Mouse (Mus musculus) hindbrain, embryonic 12.5 days (tissue): Measurements from ENCODE around the gene Tmem52b. TPM values are rescaled to one million over a fixed set of nuclear protein-coding genes. Genes with fewer than 3 reads are reported as not detected.

Experiments
- ATAC-seq: fragments of 200-750 bp; cut with Nextera tagmentation; 2 replicates; pipeline ENCODE4 v1.8.0; 2017; ENCODE audit warnings: moderate TSS enrichment; ENCODE audit not compliant: low FRiP score
- H3K27ac ChIP-seq: fragments of 300-500 bp; sonication (generic); 2 replicates; pipeline ENCODE4 v1.5.1; 2016; ENCODE audit warnings: mild to moderate bottlenecking
- H3K27me3 ChIP-seq: fragments of 300-500 bp; sonication (generic); 2 replicates; pipeline ENCODE4 v1.6.1; 2016; ENCODE audit warnings: mild to moderate bottlenecking
- H3K36me3 ChIP-seq: fragments of 300-500 bp; sonication (generic); 2 replicates; pipeline ENCODE4 v1.6.1; 2016; ENCODE audit warnings: mild to moderate bottlenecking
- H3K4me1 ChIP-seq: fragments of 300-500 bp; sonication (generic); 2 replicates; pipeline ENCODE4 v1.6.1; 2016
- H3K4me2 ChIP-seq: fragments of 300-500 bp; sonication (generic); replicated peaks from 2 replicates; pipeline ENCODE4 v1.6.1; 2016; ENCODE audit warnings: mild to moderate bottlenecking
- H3K4me3 ChIP-seq: fragments of 300-500 bp; sonication (generic); 2 replicates; pipeline ENCODE4 v1.5.1; 2016; ENCODE audit warnings: mild to moderate bottlenecking
- H3K9ac ChIP-seq: fragments of 300-500 bp; sonication (generic); 2 replicates; pipeline ENCODE4 v1.6.1; 2016; ENCODE audit warnings: mild to moderate bottlenecking, moderate library complexity
- H3K9me3 ChIP-seq: fragments of 300-500 bp; sonication (generic); replicated peaks from 2 replicates; pipeline ENCODE4 v1.6.1; 2016; ENCODE audit warnings: mild to moderate bottlenecking
- WGBS: fragments of 180-500 bp; shearing (Covaris S2); methylation state at CpG from one replicate; pipeline ENCODE4 v1.1.7; 2016; 5-methylcytosine and 5-hydroxymethylcytosine counted together
- polyA plus RNA-seq: library from polyadenylated mRNA; unstranded; fragments of >200 nt; fragmentation: Nextera tagmentation; extraction: Ambion mirVana; gene quantifications from 2 replicates; pipeline ENCODE4 v1.2.1, GENCODE M21; 2016

Tmem52b gene
- polyA plus RNA-seq, 1 experiment from 2014 or later = not detected

DNA sequence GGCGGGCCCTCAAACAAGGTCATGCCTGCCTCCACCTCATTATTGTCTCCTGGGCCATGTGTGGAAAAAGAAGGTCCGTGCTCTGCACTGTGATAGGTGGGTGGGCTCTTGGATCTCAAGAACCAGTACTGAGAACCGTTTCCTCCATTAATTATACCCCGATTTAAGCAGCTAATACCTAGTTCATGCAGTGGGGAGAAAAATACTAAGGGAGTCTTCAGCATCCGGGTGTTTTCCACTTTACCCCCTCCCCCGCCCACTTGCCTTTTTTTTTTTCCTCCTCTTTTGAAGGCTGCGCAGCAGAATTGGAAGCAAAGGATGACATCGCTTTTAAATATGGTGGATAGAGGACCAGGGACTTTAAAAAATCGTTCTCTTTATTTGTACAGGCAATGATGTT, 21.7 kb downstream of the Tmem52b start:
- Histone ChIP-seq H3K9me3 (no peaks in the 10 kb centered on the region), H3K36me3 (peaks cover 15% of the 10 kb centered on the region), H3K27me3 (no peaks in the 10 kb centered on the region), H3K4me2 (peak overlapping the region; percentile 67), H3K9ac (peak overlapping the region; percentile 75), H3K4me3 (peak overlapping the region; percentile 82), H3K27ac (peak overlapping the region; percentile 83; the same call in 1 of the 2 replicates), H3K4me1 (peaks cover 15% of the 10 kb centered on the region)
- ATAC-seq = peak; percentile 33
- WGBS = 20% methylated on average over 9 of the region's 9 CpGs

DNA sequence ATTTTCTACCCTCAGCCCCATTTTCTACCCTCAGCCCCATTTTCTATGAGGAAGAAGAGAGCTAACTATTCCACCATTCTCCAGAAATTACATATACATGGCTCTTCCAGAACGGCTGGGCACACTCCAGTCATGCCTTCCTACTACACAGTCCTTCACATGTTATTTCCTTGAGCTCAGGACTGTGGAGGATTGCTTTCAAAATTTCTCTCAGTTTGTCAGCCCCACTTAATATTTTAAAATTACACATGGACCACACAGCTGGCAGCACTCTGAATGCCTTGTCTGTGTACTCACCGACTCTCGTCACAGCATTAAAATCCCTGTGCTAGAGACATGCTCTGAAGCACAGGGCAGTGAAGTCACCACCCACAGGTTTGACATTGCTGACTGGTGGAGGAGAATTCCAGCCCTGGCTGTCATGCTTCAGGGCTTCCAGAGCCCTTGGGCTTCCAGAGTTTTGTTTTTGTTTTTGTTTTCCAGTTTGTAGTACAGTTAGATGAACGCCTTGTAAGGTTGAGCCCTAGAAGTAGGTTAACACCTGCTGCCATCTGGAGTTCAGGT, 22.4 kb downstream of the Tmem52b start:
- WGBS = 58% methylated on average over 4 of the region's 4 CpGs
- peaks cover 22% of the 10 kb centered on the region for H3K36me3 ChIP-seq
- ATAC-seq = peak; percentile 14; the same call in 1 of the 2 replicates
- no peaks in the 10 kb centered on the region for H3K27me3 ChIP-seq
- peaks cover 15% of the 10 kb centered on the region for H3K4me1 ChIP-seq
- H3K4me2 ChIP-seq = peak overlapping the region; percentile 67
- H3K9me3 ChIP-seq = no peaks in the 10 kb centered on the region
- peak overlapping the region; percentile 75 for H3K9ac ChIP-seq
- no peak overlapping the region for H3K27ac ChIP-seq
- H3K4me3 ChIP-seq = peak overlapping the region; percentile 82

- Histone ChIP-seq H3K27me3 (no peaks in the 10 kb centered on the region), H3K36me3 (peaks cover 31% of the 10 kb centered on the region), H3K4me3 (peak overlapping the region; percentile 82; the same call in 1 of the 2 replicates), H3K9me3 (no peaks in the 10 kb centered on the region), H3K27ac (no peak overlapping the region), H3K4me2 (peak overlapping the region; percentile 67), H3K9ac (no peak overlapping the region), H3K4me1 (peaks cover 15% of the 10 kb centered on the region)
- ATAC-seq = no peak
- WGBS = 86% methylated on average over 4 of the region's 4 CpGs
Observed at GRCm38 (mm10) chr6:129535723-129536122, 23.4 kb downstream of the Tmem52b start.

- Histone ChIP-seq H3K9ac (no peak overlapping the region), H3K4me2 (no peak overlapping the region), H3K4me1 (peaks cover 23% of the 10 kb centered on the region), H3K9me3 (no peaks in the 10 kb centered on the region), H3K27ac (no peak overlapping the region), H3K36me3 (peaks cover 44% of the 10 kb centered on the region), H3K27me3 (no peaks in the 10 kb centered on the region), H3K4me3 (no peak overlapping the region)
- ATAC-seq = no peak
- 90% methylated on average over 6 of the region's 6 CpGs for WGBS
Observed at GRCm38 (mm10) chr6:129538555-129538954, 26.2 kb downstream of the Tmem52b start.

DNA sequence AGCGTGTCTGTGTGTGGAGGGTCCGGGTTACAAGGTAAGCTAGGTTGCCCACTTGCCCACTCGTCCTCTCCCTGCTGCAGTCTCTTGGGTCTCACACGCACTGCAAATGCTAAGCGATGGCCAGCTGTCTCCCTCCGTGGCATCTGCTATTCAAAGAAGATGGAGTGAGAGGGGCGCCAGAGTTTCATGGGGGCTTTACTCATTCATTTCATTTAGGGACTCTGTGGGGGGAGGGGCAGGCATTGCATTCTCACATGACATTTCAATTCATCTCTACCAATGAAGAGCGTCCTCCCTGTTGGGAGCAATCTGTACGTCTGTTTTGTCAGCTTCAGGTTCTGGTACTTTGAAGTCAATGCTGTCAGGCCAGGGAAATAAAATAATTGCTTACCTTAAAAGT, 29.6 kb downstream of the Tmem52b start:
- no peak overlapping the region for H3K4me3 ChIP-seq
- H3K4me2 ChIP-seq = no peak overlapping the region
- 45% methylated on average over 9 of the region's 9 CpGs for whole genome bisulfite sequencing
- no peak overlapping the region for H3K27ac ChIP-seq
- no peak overlapping the region for H3K9ac ChIP-seq
- peaks cover 44% of the 10 kb centered on the region for H3K36me3 ChIP-seq
- no peak for ATAC-seq
- H3K9me3 ChIP-seq = no peaks in the 10 kb centered on the region
- peaks cover 13% of the 10 kb centered on the region for H3K4me1 ChIP-seq
- H3K27me3 ChIP-seq = no peaks in the 10 kb centered on the region

DNA sequence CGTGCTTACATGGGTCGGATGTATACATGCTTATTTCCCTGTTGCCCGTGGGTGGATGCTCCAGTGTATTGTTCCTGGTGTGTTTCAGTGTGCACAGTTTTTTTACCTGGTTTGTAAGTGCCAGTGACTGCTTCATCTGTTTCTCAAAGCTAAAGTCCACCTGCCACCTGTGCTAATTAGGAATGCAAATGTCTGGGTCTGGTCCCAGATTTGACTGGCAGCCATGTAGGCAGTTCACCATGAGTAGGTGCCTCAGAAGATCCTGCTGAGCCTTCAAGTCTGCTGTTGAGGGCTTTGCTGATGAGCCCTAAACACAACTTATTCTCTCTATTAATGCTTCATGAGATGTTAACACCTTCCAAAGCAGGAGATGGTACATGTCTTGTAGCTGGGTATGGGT, 30.2 kb downstream of the Tmem52b start:
- no peak overlapping the region for H3K4me2 ChIP-seq
- peaks cover 13% of the 10 kb centered on the region for H3K4me1 ChIP-seq
- no peak overlapping the region for H3K9ac ChIP-seq
- peaks cover 44% of the 10 kb centered on the region for H3K36me3 ChIP-seq
- H3K4me3 ChIP-seq = no peak overlapping the region
- no peaks in the 10 kb centered on the region for H3K27me3 ChIP-seq
- H3K27ac ChIP-seq = no peak overlapping the region
- no peaks in the 10 kb centered on the region for H3K9me3 ChIP-seq
- WGBS = 86% methylated on average over 3 of the region's 3 CpGs
- ATAC-seq = no peak

DNA sequence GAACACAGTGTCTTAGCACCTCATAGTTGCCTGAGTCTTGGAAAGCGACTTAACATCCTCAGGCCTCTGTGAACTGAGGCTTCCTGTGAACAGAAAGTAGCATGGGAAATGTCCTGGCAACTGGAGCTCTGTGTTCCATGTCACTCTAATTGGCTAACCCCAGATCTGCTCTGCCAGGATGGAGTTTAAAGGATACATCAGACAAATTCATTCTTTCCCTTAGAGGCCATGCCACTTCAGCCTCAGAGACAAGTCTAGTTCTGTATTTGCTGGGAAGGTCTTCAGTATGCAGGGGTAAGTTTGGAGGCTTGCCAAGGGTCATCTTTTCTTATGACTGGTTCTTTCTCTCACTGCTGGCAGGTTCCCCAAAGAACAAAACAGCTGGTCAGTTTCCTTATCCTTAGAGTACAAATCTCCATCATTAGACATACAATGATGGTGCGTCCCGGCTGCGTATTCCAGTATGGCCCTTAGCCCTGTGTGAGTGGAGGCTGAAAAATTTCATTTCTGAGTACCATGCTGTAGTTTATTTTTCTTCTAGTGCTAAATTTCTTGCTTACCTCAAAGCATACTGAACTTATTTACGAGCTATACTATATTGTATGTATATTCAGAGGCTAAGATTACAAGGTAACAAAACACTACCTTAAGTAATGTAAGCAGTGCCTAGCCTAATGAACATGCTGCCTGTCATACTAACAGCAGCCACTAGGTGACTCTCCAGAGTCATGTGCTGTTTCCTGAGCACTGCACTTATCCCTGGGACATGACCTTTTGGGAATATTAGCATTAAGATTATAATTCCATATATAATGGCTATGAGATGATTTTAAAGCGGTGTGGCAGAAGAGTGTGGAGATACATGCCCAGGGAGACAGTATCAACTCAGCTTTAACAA, 31.6 kb downstream of the Tmem52b start:
- Histone ChIP-seq H3K36me3 (peaks cover 30% of the 10 kb centered on the region), H3K4me3 (no peak overlapping the region), H3K27me3 (no peaks in the 10 kb centered on the region), H3K9ac (no peak overlapping the region), H3K27ac (no peak overlapping the region), H3K9me3 (no peaks in the 10 kb centered on the region), H3K4me2 (no peak overlapping the region), H3K4me1 (peaks cover 13% of the 10 kb centered on the region)
- peak; percentile 79 for ATAC-seq
- 68% methylated on average over 6 of the region's 6 CpGs for WGBS

DNA sequence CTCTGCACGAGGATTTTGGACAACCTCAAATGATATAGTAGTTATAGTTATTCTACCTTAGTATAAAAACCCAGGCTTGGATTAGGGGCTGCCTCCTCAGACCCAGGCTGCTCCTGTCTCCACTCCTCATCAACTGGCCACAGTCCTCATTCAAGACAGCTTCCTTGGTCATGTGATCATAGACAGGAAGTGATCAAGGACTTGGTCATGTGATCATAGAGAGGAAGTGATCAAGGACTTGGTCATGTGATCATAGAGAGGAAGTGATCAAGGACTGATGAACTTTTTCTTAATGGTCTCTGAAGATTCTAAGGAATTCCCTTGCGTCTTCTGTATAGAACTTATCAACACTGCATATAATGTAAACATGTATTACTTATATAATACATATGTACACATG, 34.9 kb downstream of the Tmem52b start:
- no peak for ATAC-seq
- 84% methylated on average over 2 of the region's 2 CpGs for WGBS

DNA sequence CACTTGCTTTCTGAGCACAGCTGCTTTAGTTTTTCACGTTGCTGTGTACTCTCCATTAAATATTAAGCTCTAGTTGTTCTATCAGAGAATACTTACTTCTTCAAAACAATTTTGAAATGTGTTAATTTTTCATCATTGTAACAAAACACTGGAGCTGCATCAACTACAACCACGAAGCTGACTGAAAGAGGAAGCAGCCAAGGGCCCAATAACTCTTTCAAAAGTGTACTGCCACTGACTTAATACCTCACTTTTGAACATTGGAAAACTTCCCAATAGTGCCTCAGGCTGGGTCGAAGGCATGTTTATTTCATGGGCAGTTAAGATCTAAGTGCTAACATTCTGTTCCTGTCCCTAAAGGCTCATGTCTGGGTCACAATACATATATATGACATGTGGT, 35.7 kb downstream of the Tmem52b start:
- H3K4me2 ChIP-seq = no peak overlapping the region
- H3K27me3 ChIP-seq = no peaks in the 10 kb centered on the region
- no peak overlapping the region for H3K4me3 ChIP-seq
- H3K36me3 ChIP-seq = no peaks in the 10 kb centered on the region
- no peak overlapping the region for H3K9ac ChIP-seq
- no peak overlapping the region for H3K27ac ChIP-seq
- WGBS = 73% methylated on average over 3 of the region's 3 CpGs
- 0 out of 2 replicates have a peak, but pooled peaks cover 6% of the 10 kb centered on the region for H3K4me1 ChIP-seq
- no peak for ATAC-seq
- no peaks in the 10 kb centered on the region for H3K9me3 ChIP-seq

More for the DNA sequence above, 34.9 kb downstream of the Tmem52b start:
- H3K4me3 ChIP-seq = no peak overlapping the region
- no peaks in the 10 kb centered on the region for H3K27me3 ChIP-seq
- H3K9me3 ChIP-seq = no peaks in the 10 kb centered on the region
- H3K4me1 ChIP-seq = 0 out of 2 replicates have a peak, but pooled peaks cover 6% of the 10 kb centered on the region
- H3K27ac ChIP-seq = no peak overlapping the region
- H3K9ac ChIP-seq = no peak overlapping the region
- no peak overlapping the region for H3K4me2 ChIP-seq
- peaks cover 5% of the 10 kb centered on the region; the same call in 1 of the 2 replicates for H3K36me3 ChIP-seq

GRCm38 (mm10) chr6:129557298-129558023, 45.1 kb downstream of the Tmem52b start:
- Histone ChIP-seq H3K4me3 (no peak overlapping the region), H3K27me3 (no peaks in the 10 kb centered on the region), H3K4me1 (no peaks in the 10 kb centered on the region), H3K36me3 (no peaks in the 10 kb centered on the region), H3K4me2 (no peak overlapping the region), H3K27ac (no peak overlapping the region), H3K9ac (no peak overlapping the region), H3K9me3 (no peaks in the 10 kb centered on the region)
- peak; percentile 57 for ATAC-seq

GRCm38 (mm10) chr6:129558946-129559640, 46.7 kb downstream of the Tmem52b start:
- Histone ChIP-seq H3K27me3 (no peaks in the 10 kb centered on the region), H3K9me3 (no peaks in the 10 kb centered on the region), H3K27ac (no peak overlapping the region), H3K9ac (no peak overlapping the region), H3K36me3 (no peaks in the 10 kb centered on the region), H3K4me1 (no peaks in the 10 kb centered on the region), H3K4me2 (no peak overlapping the region), H3K4me3 (no peak overlapping the region)
- ATAC-seq = peak; percentile 90
- WGBS = 24% methylated on average over 12 of the region's 12 CpGs

DNA sequence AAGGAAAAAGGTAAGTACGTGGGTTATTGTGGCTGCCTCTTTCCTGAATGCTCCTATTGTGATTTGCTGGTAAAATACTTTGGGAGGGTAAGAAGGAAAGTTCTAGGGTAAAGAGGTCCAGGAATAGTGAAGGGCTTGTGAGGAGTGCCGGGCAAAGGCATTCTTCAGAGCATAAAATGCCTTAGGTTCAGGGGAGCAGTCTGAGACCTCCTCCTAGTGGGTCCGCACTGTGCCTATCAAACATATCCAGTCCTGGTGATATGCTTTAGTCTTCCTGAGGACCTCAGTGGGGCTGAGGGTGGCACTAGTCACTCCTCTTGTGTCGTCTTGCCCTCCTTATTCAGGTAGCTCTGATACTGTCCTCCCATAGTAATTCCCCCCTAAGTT, 47.3 kb downstream of the Tmem52b start:
- no peaks in the 10 kb centered on the region for H3K36me3 ChIP-seq
- no peak overlapping the region for H3K27ac ChIP-seq
- H3K27me3 ChIP-seq = no peaks in the 10 kb centered on the region
- no peak overlapping the region for H3K9ac ChIP-seq
- no peaks in the 10 kb centered on the region for H3K9me3 ChIP-seq
- H3K4me3 ChIP-seq = no peak overlapping the region
- no peak overlapping the region for H3K4me2 ChIP-seq
- H3K4me1 ChIP-seq = no peaks in the 10 kb centered on the region
- 0 out of 2 replicates have a peak, but pooled peaks have one; percentile 15 for ATAC-seq
- 54% methylated on average over 4 of the region's 4 CpGs for WGBS
